Mouse (Mus musculus): ENCODE measurements around the gene Zfp697.
"Not testable (repeated sequence)": the region's sequence is repeated elsewhere in the genome, so short reads cannot be mapped to it uniquely, and the experiment has no call there.

- not testable (repeated sequence) for TF ChIP-seq EP300, CTCF (IDR thresholded peaks at IDR 0.05)
Measured at GRCm38 (mm10) chr3:98741043-98741442, 358.8 kb downstream of the Zfp697 start.
